Mouse (Mus musculus) megakaryocyte, embryonic 14.5 days (primary cell): Measurements from ENCODE around the gene Draxin. TPM values are rescaled to one million over a fixed set of nuclear protein-coding genes. Genes with fewer than 3 reads are reported as not detected.

Experiments
- polyA plus RNA-seq: library from polyadenylated mRNA; stranded (reverse); fragments of >175 nt; gene quantifications from 2 replicates; pipeline ENCODE4 v1.2.3, GENCODE M21; 2012; ENCODE audit warnings: low replicate concordance; ENCODE audit not compliant: insufficient read depth

Gene Draxin
- polyA plus RNA-seq, 1 experiment, result 4.9 TPM

Other genes starting within 250 kb of the Draxin start
- 19.0 and 25.4 TPM in 2 replicates for gene Mfn2, start 226.0 kb downstream of the Draxin start, polyA plus RNA-seq
- 11.8 and 14.9 TPM in 2 replicates for gene Plod1, start 193.9 kb downstream of the Draxin start, polyA plus RNA-seq
- gene 2510039O18Rik, start 189.8 kb downstream of the Draxin start, polyA plus RNA-seq, result 87.3 and 131 TPM in 2 replicates
- not detected in 2 replicates for gene Nppb, start 144.9 kb downstream of the Draxin start, polyA plus RNA-seq
- not detected in 2 replicates for gene Nppa, start 130.0 kb downstream of the Draxin start, polyA plus RNA-seq
- gene Clcn6, start 91.9 kb downstream of the Draxin start, polyA plus RNA-seq, result 2.4 and 3.5 TPM in 2 replicates
- gene Mthfr, start 91.6 kb downstream of the Draxin start, polyA plus RNA-seq, result 3.5 and 7.0 TPM in 2 replicates
- 16.5 and 50.7 TPM in 2 replicates for gene Agtrap, start 42.7 kb downstream of the Draxin start, polyA plus RNA-seq
- 26.0 and 35.6 TPM in 2 replicates for gene Mad2l2, start 314 bp downstream of the Draxin start, polyA plus RNA-seq
- 110 and 123 TPM in 2 replicates for gene Fbxo6, start 21.4 kb upstream of the Draxin start, polyA plus RNA-seq
- 3.8 and 7.4 TPM in 2 replicates for gene Fbxo44, start 29.8 kb upstream of the Draxin start, polyA plus RNA-seq
- 60.5 and 134 TPM in 2 replicates for gene Fbxo2, start 29.9 kb upstream of the Draxin start, polyA plus RNA-seq
- 1.0 and 1.9 TPM in 2 replicates for gene Disp3, start 157.3 kb upstream of the Draxin start, polyA plus RNA-seq